ENCODE assay signal across 9 mouse cellular contexts in genomic region chr17:24489265-24490030, GRCm38 (mm10). TPM values are rescaled to one million over a fixed set of nuclear protein-coding genes. Genes with fewer than 3 reads are reported as not detected.
A peak's percentile ranks its signal among the peaks of the same experiment; 100 is the strongest.
DNase-seq lines count a peak whose midpoint lies in the region; ATAC-seq and TF ChIP-seq lines count a peak whose summit lies in the region.
"Had no signal": no experiment of that assay in that cellular context is flagged by ENCODE, and none has a peak within 500 bp of the region (broad histone marks: within the 10 kb centered on the region; RNA-seq: fewer than 3 reads in every experiment).

No protein-coding gene starts in this region.

- no peak for TF ChIP-seq CTCF in heart, adult 2 months (IDR thresholded peaks at IDR 0.05)
- no peak for TF ChIP-seq CTCF in spleen, adult 2 months (IDR thresholded peaks at IDR 0.05; ENCODE audit: extremely low read depth, insufficient read depth, insufficient read length, insufficient replicate concordance)

- no peak for TF ChIP-seq EP300 in heart, adult 2 months (IDR thresholded peaks at IDR 0.05; ENCODE audit: insufficient read depth, low read depth, low read length)

- intact Hi-C loops in heart, adult 2 months (cut with DNase I), result no loop called here

- H3K36me3 ChIP-seq in heart, adult 2 months (ENCODE audit: control insufficient read depth, insufficient read depth, low read length), result no peaks in the 10 kb centered on the region
- H3K36me3 ChIP-seq in spleen, adult 2 months (ENCODE audit: control insufficient read depth, insufficient read depth, low read length), result no peaks in the 10 kb centered on the region
- H3K36me3 ChIP-seq in limb, embryonic 14.5 days (ENCODE audit: control insufficient read depth, insufficient read depth, low read length), result no peaks in the 10 kb centered on the region
- no peaks in the 10 kb centered on the region for H3K36me3 ChIP-seq in stomach, embryonic 16.5 days (ENCODE audit: control insufficient read depth, insufficient read depth, low read length)

- no peak overlapping the region for H3K27ac ChIP-seq in heart, adult 2 months
- H3K27ac ChIP-seq in spleen, adult 2 months (ENCODE audit: insufficient read depth, low read length), result no peak overlapping the region
- H3K27ac ChIP-seq in limb, embryonic 14.5 days (replicated peaks; ENCODE audit: low read depth, low read length), result no peak overlapping the region
- H3K27ac ChIP-seq in stomach, embryonic 16.5 days (ENCODE audit: low read length), result no peak overlapping the region

- 0 out of 2 replicates have a peak, but pooled peaks have one; percentile 12 for ATAC-seq in limb, embryonic 14.5 days (ENCODE audit: low FRiP score, low read depth)
- ATAC-seq in stomach, embryonic 16.5 days (ENCODE audit: insufficient read depth, low FRiP score), result peak; percentile 23; the same call in 1 of the 2 replicates

- H3K79me2 ChIP-seq in heart, adult 2 months (replicated peaks; ENCODE audit: control insufficient read depth, insufficient read depth, low read length), result no peaks in the 10 kb centered on the region

- DNase-seq in heart, adult 2 months, result no peak
- DNase-seq in heart, postnatal 4 days, result no peak
- DNase-seq in spleen, adult 2 months (ENCODE audit: low read depth in 1 of 2, low spot score in 2 of 2), result no peak
- DNase-seq in spleen, postnatal 4 days (ENCODE audit: low spot score in 2 of 2), result no peak
- DNase-seq in limb, embryonic 14.5 days (ENCODE audit: low spot score), result no peak
- DNase-seq in left cerebral cortex, adult 9 months (ENCODE audit: low spot score in 2 of 2), result no peak
- DNase-seq in lung, postnatal 25 days (ENCODE audit: low spot score), result no peak

- peak overlapping the region; percentile 58 for H3K4me3 ChIP-seq in heart, adult 2 months
- H3K4me3 ChIP-seq in spleen, adult 2 months (ENCODE audit: extremely low read depth, insufficient read depth, insufficient read length), result peak overlapping the region; percentile 56; the same call in 1 of the 2 replicates
- H3K4me3 ChIP-seq in limb, embryonic 14.5 days (replicated peaks; ENCODE audit: low read length), result peak overlapping the region; percentile 71
- H3K4me3 ChIP-seq in stomach, embryonic 16.5 days (replicated peaks; ENCODE audit: low read length), result peak overlapping the region; percentile 71

- WGBS in heart, adult 2 months, result 40% methylated on average over 19 of the region's 19 CpGs
- WGBS in spleen, adult 2 months, result 50% methylated on average over 19 of the region's 19 CpGs
- WGBS in limb, embryonic 14.5 days, result 24% methylated on average over 13 of the region's 19 CpGs
- 23% methylated on average over 19 of the region's 19 CpGs for WGBS in stomach, embryonic 16.5 days

- peak overlapping the region; percentile 67 for H3K9ac ChIP-seq in heart, adult 2 months (ENCODE audit: low read depth, low read length)
- H3K9ac ChIP-seq in limb, embryonic 14.5 days (ENCODE audit: low read depth, low read length, severe bottlenecking), result peak overlapping the region; percentile 73
- peak overlapping the region; percentile 81 for H3K9ac ChIP-seq in stomach, embryonic 16.5 days (ENCODE audit: low read length)

- H3K27me3 ChIP-seq in heart, adult 2 months (ENCODE audit: control insufficient read depth, insufficient read depth, low read length), result peaks cover 6% of the 10 kb centered on the region
- peaks cover 20% of the 10 kb centered on the region for H3K27me3 ChIP-seq in spleen, adult 2 months (ENCODE audit: control insufficient read depth, insufficient read depth, low read length)
- H3K27me3 ChIP-seq in limb, embryonic 14.5 days (ENCODE audit: control insufficient read depth, insufficient read depth, low read length), result no peaks in the 10 kb centered on the region
- H3K27me3 ChIP-seq in stomach, embryonic 16.5 days (ENCODE audit: control insufficient read depth, insufficient read depth, low read length), result peaks cover 20% of the 10 kb centered on the region

- H3K4me1 ChIP-seq in heart, adult 2 months (ENCODE audit: control insufficient read depth, insufficient read depth, low read length), result no peaks in the 10 kb centered on the region
- peaks cover 10% of the 10 kb centered on the region; the same call in 1 of the 2 replicates for H3K4me1 ChIP-seq in spleen, adult 2 months (ENCODE audit: control insufficient read depth, insufficient read depth, insufficient read length)
- H3K4me1 ChIP-seq in limb, embryonic 14.5 days (ENCODE audit: control insufficient read depth, insufficient read depth, low read length), result no peaks in the 10 kb centered on the region
- peaks cover 10% of the 10 kb centered on the region for H3K4me1 ChIP-seq in stomach, embryonic 16.5 days (ENCODE audit: control insufficient read depth, insufficient read depth, low read length)

- TF ChIP-seq POLR2A in heart, adult 2 months (IDR thresholded peaks at IDR 0.05; ENCODE audit: insufficient read depth, low read depth, low read length), result no peak
- TF ChIP-seq POLR2A in spleen, adult 2 months (IDR thresholded peaks at IDR 0.05; ENCODE audit: low read depth, low read length), result no peak
- TF ChIP-seq POLR2A in limb, embryonic 14.5 days (IDR thresholded peaks at IDR 0.05; ENCODE audit: borderline replicate concordance, extremely low read depth, insufficient read depth, insufficient read length), result no peak

- H3K4me2 ChIP-seq in limb, embryonic 14.5 days (replicated peaks; ENCODE audit: low read depth, low read length, severe bottlenecking), result peak overlapping the region; percentile 97
- peak overlapping the region; percentile 100 for H3K4me2 ChIP-seq in stomach, embryonic 16.5 days (ENCODE audit: low read depth, low read length)

- no peaks in the 10 kb centered on the region for H3K9me3 ChIP-seq in limb, embryonic 14.5 days (ENCODE audit: control insufficient read depth, low read length)
- H3K9me3 ChIP-seq in stomach, embryonic 16.5 days (replicated peaks; ENCODE audit: control insufficient read depth, low read length), result no peaks in the 10 kb centered on the region

RNA-seq across cellular contexts. Expression of gene Caskin1, which starts 1.0 kb away (rescaled TPM):
- total RNA-seq in heart, adult 2 months (2021), result under 1 TPM; 0.16 to 0.55 TPM
- polyA plus RNA-seq in heart, adult 2 months (2012; rRNA removed), result 0.23 and 0.45 TPM in 2 replicates
- total RNA-seq in heart, postnatal 4 days (2021), result under 1 TPM; 0.34 to 0.91 TPM
- polyA plus RNA-seq in spleen, adult 2 months (2012; rRNA removed), result 0.40 and 0.47 TPM in 2 replicates
- polyA plus RNA-seq in limb, embryonic 14.5 days (2012; rRNA removed), result 18.1 and 23.1 TPM in 2 replicates
- 3.1 and 4.3 TPM in 2 replicates for polyA plus RNA-seq in limb, embryonic 14.5 days (2014; fragmentation: Nextera tagmentation; extraction: Ambion mirVana)
- polyA plus RNA-seq in stomach, embryonic 16.5 days (2015; fragmentation: Nextera tagmentation; extraction: Ambion mirVana), result 1.5 and 2.3 TPM in 2 replicates
- total RNA-seq: hematopoietic stem cell, adult 5-6 weeks had no signal

RNA-seq across cellular contexts. Expression of gene Mlst8, which starts 10.6 kb away (rescaled TPM):
- 10 to 100 TPM in 1 of 2 experiments, 1 to 10 TPM in 1; 8.5 to 10.7 TPM for total RNA-seq in heart, adult 2 months (2021)
- polyA plus RNA-seq in heart, adult 2 months (2012; rRNA removed), result 28.1 and 42.0 TPM in 2 replicates
- total RNA-seq in heart, postnatal 4 days (2021), result 10 to 100 TPM; 14.9 to 16.3 TPM
- 37.8 and 43.7 TPM in 2 replicates for polyA plus RNA-seq in spleen, adult 2 months (2012; rRNA removed)
- polyA plus RNA-seq in limb, embryonic 14.5 days (2012; rRNA removed), result 46.3 and 54.9 TPM in 2 replicates
- polyA plus RNA-seq in limb, embryonic 14.5 days (2014; fragmentation: Nextera tagmentation; extraction: Ambion mirVana), result 27.8 and 29.3 TPM in 2 replicates
- polyA plus RNA-seq in stomach, embryonic 16.5 days (2015; fragmentation: Nextera tagmentation; extraction: Ambion mirVana), result 29.0 and 33.6 TPM in 2 replicates

RNA-seq across cellular contexts. Expression of gene Bricd5, which starts 15.8 kb away (rescaled TPM):
- total RNA-seq in heart, adult 2 months (2021), result not detected
- polyA plus RNA-seq in heart, adult 2 months (2012; rRNA removed), result not detected in 2 replicates
- under 1 TPM in 1 of 2 experiments, not detected in 1; 0.29 TPM for total RNA-seq in heart, postnatal 4 days (2021)
- polyA plus RNA-seq in spleen, adult 2 months (2012; rRNA removed), result 1.5 and 1.9 TPM in 2 replicates
- polyA plus RNA-seq in limb, embryonic 14.5 days (2012; rRNA removed), result 0.86 and 0.89 TPM in 2 replicates
- not detected in 2 replicates for polyA plus RNA-seq in limb, embryonic 14.5 days (2014; fragmentation: Nextera tagmentation; extraction: Ambion mirVana)
- polyA plus RNA-seq in stomach, embryonic 16.5 days (2015; fragmentation: Nextera tagmentation; extraction: Ambion mirVana), result 0.36 and 0.46 TPM in 2 replicates

RNA-seq across cellular contexts. Expression of gene Pgp, which starts 19.3 kb away (rescaled TPM):
- total RNA-seq in heart, adult 2 months (2021), result 10 to 100 TPM; 35.7 to 44.5 TPM
- 39.1 and 46.4 TPM in 2 replicates for polyA plus RNA-seq in heart, adult 2 months (2012; rRNA removed)
- 10 to 100 TPM; 46.5 to 49.3 TPM for total RNA-seq in heart, postnatal 4 days (2021)
- 31.6 and 51.3 TPM in 2 replicates for polyA plus RNA-seq in spleen, adult 2 months (2012; rRNA removed)
- 37.6 and 49.6 TPM in 2 replicates for polyA plus RNA-seq in limb, embryonic 14.5 days (2012; rRNA removed)
- 52.9 TPM in 2 replicates for polyA plus RNA-seq in limb, embryonic 14.5 days (2014; fragmentation: Nextera tagmentation; extraction: Ambion mirVana)
- 49.6 and 54.5 TPM in 2 replicates for polyA plus RNA-seq in stomach, embryonic 16.5 days (2015; fragmentation: Nextera tagmentation; extraction: Ambion mirVana)

RNA-seq across cellular contexts. Expression of gene E4f1, which starts 19.3 kb away (rescaled TPM):
- total RNA-seq in heart, adult 2 months (2021), result 10 to 100 TPM; 10.2 to 10.3 TPM
- polyA plus RNA-seq in heart, adult 2 months (2012; rRNA removed), result 43.6 and 43.7 TPM in 2 replicates
- 10 to 100 TPM; 17.3 to 19.3 TPM for total RNA-seq in heart, postnatal 4 days (2021)
- polyA plus RNA-seq in spleen, adult 2 months (2012; rRNA removed), result 95.9 and 110 TPM in 2 replicates
- polyA plus RNA-seq in limb, embryonic 14.5 days (2012; rRNA removed), result 80.6 and 95.0 TPM in 2 replicates
- 16.6 and 19.3 TPM in 2 replicates for polyA plus RNA-seq in limb, embryonic 14.5 days (2014; fragmentation: Nextera tagmentation; extraction: Ambion mirVana)
- polyA plus RNA-seq in stomach, embryonic 16.5 days (2015; fragmentation: Nextera tagmentation; extraction: Ambion mirVana), result 29.4 and 35.0 TPM in 2 replicates
